Mouse (Mus musculus) gastrocnemius, postnatal 36 days (tissue): Measurements from ENCODE around the gene Leng9. TPM values are rescaled to one million over a fixed set of nuclear protein-coding genes. Genes with fewer than 3 reads are reported as not detected.

ENCODE experiments used
- DNase-seq, 2 experiments: peaks; one replicate each; pipeline ENCODE4 v3.0.0; 2022
- intact Hi-C: fragments of 180-260 bp; cut with DNase I; formaldehyde crosslinking; loops from one replicate; pipeline ENCODE4 v1.15.1; 2025
- total RNA-seq, 2 experiments: library from RNA; stranded (reverse); gene quantifications; 2 replicates each; pipeline ENCODE4 v1.2.3; 2021

The Leng9 gene
- total RNA-seq, 2 experiments from 2014 or later = 2.0 to 2.9 TPM

DNA sequence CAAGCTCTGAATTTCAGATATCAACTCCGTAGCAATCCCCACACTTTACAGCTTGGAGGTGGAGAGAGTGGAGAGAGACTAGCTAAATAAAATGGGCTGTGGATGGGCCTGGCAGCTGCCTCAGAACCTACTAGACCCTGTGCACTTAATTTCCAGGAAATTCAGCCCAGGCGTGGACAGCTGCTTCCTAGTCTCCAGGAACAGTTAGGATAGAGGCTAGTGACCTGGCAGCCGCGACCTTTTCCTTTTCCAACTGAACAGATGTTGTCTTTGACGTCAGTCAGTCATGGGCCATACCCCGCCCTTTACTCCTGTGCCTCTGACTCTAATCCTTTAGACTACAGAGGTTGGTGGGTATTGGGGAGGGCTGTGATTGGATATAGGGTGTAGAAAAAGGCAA lies 21.3 kb downstream of the Leng9 start:
- DNase-seq = peak in 1 of 2 experiments; percentile 52
- intact Hi-C loops = no loop called here

DNA sequence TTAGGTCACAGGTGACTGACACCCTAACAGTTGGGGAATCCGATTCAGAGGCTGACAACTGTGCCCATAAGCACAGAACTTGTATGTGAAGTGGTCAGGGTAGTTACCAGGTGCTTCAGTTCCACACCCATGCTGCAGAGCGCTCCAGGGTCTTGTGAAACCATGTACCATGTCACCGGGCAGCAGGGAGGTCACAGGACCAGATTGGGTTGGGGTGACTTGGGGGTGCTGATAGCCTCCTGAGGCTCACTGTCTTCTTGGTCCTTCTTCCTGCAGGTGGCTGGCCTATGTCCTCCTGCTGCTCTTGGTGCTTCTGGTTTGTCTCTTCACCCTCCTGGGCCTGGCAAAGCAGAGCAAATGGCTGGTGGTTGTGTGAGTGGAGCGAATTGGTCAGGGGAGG lies 22.3 kb downstream of the Leng9 start:
- DNase-seq = no peak
- intact Hi-C loops = no loop called here

DNA sequence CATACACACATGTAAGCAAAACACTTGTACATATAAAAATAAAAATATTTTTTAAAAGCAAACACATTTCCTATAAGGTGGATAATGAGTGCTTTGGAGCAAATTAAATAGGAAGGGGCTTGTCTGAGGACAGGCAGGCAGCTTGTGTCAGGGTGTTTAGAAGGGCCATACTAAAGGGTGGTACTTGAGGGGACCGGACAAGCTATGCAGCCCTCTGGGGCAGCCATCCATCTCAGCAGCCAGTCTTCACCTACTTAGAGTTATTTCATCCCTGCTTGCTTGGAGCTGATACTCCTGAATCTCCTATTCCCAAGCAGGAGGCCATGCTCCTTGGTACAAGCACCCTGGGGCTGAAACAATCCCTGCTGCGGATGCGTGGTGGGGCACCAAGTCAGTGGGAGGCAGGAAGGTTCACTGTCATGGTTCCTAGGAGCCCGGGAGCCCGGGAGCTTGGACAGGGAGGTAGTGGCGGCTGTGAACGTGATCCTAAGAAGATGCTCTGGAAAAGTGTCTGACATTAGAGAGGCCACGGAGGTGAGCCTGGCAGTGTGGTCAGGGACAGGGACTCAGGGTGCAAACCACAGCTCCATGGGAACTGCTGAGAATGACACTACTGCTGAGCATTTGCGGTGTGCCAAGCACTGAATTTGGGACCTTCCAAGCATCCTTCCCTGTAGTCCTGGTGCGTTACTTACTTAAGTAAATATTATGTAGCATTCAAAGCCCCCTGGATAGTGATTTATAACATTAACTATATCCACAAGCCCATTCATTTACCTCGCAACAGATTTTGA lies 23.0 kb downstream of the Leng9 start:
- DNase-seq = no peak
- intact Hi-C loops = no loop called here

DNA sequence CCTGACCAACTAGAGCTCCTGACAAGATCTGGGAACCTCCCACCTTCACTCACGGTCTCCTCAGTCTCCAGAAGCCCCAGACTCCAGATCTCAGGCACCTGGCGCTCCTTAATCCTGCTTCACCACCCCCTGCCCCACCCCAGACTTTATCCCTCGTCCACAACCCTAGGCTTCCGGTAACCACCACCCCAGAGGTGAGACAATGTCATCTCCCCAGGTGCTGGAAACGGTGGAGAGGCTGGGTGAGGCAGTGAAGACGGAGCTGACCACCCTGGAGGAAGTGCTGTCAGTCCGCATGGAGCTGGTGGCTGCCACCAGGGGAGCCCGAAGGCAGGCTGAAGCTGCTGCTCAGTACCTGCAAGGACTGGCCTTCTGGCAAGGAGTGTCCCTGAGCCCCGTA lies 24.9 kb downstream of the Leng9 start:
- DNase-seq = no peak
- intact Hi-C loops = no loop called here

DNA sequence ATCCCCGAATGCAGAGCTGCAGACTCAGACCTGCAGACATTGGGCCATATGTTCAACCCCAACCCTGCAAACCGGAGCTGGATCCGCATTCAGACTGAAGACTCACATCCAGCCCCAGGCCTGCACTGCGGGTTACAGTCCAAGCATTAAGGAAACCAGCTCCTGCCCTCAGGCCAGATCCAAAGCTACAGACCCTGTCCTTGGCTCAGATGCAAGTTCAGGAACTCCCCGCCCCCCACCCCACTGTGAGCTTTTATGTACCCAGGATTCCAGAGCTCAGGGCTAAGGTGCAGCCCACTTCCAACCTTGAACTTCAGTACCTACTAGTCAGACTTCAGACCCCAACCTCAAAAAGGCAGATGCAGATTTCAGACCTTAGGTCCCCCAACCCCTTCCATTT lies 25.3 kb downstream of the Leng9 start:
- intact Hi-C loops = no loop called here
- no peak for DNase-seq

DNA sequence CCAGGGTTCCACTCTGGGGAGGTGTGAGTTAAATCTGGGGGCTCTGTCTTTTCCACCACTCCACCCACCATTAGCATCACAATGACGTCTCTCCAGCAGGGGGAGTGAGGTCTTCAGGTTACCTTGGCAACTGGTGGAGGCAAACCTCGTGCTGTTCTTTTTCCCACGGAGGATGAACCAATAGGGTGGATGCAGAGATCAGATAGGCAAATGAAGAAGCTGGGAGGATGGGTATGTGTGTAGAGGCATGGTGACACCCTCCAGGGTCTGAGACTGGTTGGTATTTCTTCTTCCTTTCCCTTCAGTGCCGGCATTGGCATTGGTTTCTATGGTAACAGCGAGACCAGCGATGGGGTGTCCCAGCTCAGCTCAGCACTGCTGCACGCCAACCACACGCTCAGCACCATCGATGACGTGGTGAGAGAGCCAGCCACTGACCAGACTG lies 25.8 kb downstream of the Leng9 start:
- intact Hi-C loops = no loop called here
- no peak for DNase-seq

DNA sequence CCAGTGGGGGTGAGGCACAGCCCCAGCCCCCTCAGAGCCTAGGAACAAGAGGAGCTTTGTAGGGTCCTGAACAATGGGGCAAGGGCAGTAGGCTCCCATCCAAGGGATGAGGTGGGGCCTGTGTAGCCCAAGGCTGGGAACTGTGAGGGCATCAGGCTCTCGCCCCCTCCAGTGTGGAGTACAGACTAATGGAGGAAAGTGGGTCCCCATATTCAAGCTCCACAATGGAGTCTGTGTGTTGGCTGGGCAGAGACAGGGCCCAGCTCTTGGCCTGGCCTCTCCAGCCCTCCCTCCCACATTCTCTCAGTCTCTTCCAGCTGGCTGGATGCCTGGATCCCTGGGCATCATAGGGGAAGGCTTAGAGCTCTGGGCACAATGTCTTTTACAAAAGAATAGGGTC lies 26.4 kb downstream of the Leng9 start:
- no peak for DNase-seq
- intact Hi-C loops = no loop called here

DNA sequence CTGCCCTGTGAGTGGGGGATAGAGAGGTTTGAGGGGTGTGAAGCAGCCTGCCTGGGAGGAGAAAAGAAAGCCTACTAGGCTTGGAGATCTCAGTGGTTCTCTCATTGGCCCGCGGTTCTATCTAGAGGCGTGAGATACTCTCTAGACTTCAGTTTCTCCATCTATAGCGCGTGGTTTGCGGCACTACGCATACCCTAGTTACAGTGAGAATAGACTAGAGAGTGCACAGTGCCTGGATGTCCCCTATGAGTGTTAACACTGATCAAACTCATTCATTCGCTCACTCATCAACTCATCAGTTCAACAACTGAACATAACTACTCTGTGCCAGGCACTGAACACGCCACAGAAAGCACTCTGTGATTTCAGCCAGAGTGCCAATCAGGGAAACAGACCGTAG lies 27.4 kb downstream of the Leng9 start:
- DNase-seq = no peak
- intact Hi-C loops = no loop called here

DNA sequence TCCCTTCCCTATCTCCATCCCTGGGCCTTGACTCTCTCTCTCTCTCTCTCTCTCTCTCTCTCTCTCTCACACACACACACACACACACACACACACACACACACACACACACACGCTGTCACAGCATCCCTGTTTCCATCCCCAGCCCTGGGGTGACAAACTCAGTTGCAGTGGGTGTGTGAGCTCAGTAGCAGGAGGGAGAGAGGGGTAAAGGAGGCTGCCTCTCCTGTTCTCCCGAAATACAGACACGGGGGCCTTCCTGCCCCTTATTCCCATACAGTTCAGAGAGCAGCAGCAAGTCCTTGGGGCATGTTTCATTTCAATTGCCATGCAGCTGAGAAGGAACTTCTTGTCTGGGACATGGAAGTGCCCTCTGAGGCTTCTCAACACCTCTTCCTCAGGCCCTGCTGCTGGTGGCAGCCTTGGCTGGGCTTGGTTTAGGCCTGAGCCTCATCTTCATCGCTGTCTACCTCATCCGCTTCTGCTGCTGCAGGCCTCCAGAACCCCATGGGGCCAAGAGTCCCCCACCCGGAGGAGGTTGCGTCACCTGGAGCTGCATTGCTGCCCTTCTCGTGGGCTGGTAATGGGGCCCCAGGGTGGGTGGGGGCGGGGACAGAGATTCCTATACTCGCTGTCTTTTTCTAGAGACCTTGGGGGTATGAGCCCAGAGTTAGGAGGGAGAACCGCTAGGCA lies 28.0 kb downstream of the Leng9 start:
- intact Hi-C loops = no loop called here
- no peak for DNase-seq

DNA sequence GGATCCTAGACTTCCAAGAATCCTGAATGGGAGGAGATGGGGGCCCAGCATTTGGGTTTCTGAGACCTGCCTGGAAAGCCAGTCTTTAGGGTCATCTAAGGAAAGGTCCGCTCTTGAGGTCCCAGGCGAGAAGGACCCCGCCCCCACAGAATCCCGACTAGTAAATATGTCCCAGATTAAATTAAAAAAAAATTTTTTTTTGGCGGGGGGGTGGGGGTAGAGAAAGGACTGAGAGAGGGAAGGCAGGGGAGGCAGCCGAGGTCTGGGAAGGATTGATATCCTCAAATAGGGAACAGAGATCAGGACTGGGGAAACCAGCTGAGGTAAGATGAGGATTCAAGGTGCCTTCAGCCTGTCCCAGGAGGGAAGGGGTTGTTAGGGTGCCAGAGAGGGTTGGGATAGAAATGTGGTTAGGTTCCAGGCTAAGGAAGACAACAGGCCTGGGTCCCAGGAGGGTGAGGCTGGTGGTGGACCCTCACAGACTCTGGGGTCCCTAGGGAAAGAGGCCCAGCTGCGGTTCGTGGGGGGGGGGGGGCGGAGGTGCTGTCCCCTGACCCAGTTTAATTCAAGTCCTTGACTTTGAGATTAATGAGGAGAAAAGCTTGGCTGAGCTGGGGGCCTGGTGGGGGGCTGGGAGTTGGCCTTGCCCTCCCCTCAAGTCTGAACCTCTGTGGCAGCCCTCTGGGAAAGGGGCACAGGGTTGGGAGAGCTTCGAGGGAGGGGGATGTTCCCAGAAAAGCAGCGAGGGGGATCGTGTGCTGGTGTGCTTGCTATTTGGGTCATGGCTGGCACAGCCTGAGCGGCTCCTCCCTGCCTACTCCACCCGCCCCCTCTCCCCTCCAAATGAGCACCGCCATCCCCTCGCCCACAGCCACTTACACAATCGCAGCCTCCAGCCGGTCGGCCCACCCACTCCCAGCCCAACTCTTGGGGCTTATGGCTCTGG lies 29.9 kb downstream of the Leng9 start:
- DNase-seq = no peak
- intact Hi-C loops = no loop called here

DNA sequence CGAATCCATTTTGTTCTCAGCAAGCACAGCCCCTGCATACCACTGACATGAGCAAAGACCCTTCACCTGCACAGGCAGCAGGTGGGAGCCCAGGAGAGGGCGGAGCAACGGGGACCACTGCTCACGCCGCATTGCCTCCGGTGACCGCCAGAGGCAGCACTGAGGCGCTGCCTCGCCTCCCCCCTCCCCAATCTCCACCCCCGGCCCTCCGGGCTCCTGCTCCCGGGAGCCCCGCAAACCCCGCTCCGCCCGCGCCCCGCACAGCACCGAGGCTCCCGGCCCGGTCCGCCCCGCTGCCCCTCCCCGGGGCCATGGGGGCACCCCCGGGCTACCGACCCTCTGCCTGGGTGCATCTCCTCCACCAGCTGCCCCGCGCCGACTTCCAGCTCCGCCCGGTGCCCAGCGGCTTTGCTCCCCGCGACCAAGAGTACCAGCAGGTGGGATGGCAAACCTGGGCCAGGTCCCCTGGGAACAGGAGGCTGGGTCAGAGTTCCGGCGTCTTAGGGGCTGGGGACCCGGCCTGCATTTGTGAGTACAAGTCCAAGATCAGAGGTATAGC lies 30.8 kb downstream of the Leng9 start, which contains the start of gene Ttyh1:
Ttyh1 (plus strand) TSS at position 65 of the 559 bp plus-strand sequence.
- intact Hi-C loops = no loop called here
- DNase-seq = no peak

DNA sequence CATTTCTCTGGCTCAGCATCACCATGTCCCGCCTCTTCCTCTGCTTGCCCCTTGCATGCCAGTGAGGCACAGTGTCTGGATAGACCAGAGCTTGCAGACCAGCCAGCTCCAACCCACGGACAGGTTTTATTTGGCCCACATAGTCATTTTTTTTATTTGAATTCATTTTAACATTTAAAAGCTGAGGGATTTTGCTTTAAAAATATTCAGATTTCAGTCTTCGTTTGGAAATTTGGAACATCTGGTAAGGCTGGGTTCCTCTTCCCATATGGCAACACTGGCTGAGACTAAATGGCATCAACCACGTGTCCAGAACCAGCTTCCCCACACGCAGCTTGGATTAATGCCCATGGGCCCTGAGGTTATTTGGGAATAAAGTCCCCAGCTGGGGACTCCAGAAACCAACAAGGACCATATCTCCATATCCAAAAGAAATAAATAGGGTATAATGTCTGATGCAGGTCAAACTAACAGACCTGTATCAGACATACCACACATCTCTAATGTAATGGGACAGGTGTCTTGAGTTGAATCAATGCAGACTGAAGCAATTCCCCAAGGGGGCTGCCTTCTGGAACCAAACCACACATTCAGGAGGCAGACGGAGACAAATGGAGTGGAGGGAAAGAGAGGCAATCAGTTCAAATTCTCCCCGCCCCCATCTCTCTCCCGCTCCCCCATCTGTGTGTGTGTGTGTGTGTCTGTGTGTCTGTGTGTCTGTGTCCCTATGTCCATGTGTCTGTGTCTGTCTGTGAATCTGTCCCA lies 32.9 kb downstream of the Leng9 start:
- no peak for DNase-seq
- intact Hi-C loops = no loop called here

DNA sequence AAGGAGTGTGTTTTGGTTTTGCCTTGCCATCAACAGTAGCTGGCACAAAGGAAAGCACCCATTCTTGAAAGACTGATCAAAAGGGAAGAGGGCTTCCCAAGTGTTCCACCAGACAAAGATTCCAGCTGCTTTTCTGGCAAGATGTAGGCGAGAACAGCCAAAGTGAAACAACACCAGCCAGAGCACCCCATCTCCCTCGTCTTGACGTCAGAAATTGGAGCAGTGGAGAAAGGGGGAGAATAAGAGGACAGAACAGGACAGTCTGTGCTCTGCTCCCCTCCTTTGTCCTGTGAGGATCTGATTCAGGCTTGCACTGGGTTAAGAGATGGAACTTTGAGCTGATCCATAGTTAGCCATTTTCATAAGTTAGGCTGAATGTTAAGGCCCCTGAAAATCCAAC lies 38.4 kb downstream of the Leng9 start:
- no peak for DNase-seq
- intact Hi-C loops = no loop called here

DNA sequence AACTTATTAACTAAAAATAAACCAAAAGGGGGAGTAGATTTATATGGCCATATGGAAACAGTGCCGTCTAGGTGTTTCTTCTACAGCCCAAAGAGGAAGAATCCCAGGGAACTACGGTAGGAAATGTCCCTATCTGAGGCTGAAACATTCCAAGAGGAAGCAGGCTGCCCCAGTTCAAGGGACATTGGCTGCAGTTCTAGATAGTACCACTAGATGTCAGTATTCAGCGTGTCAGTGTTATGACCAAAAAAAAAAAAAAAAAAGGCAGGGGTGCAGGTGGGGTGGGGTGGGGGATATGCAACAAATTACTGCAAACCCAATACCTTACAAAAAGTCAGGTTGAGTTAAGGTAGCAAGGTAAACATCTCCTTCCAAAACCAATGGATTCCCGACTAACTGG lies 46.8 kb downstream of the Leng9 start:
- intact Hi-C loops = loop anchor here (5.0 kb wide), 1 partner anchor 44 kb away; no protein-coding TSS in a partner anchor
- DNase-seq = no peak

DNA sequence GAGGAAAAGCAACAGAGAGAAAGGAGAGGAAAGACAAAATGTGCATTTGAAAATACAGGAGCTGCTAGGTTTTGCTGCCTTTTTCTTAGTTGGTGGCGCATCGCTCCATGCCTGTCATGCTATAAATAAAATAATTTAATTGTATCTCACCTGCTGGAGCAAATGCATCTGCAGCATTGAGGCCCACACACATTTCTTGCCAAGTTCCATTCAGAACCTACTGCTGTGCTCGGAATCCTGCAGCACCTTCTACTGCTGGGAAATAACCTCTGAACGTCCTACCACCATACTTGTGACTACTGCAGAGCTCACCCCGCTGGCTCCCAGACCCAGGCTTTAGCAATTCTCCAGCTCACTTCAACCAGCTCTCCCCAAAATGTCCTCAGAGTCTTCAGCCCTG lies 49.0 kb downstream of the Leng9 start:
- intact Hi-C loops = loop anchor here (5.0 kb wide), 1 partner anchor 46 kb away; no protein-coding TSS in a partner anchor
- no peak for DNase-seq

DNA sequence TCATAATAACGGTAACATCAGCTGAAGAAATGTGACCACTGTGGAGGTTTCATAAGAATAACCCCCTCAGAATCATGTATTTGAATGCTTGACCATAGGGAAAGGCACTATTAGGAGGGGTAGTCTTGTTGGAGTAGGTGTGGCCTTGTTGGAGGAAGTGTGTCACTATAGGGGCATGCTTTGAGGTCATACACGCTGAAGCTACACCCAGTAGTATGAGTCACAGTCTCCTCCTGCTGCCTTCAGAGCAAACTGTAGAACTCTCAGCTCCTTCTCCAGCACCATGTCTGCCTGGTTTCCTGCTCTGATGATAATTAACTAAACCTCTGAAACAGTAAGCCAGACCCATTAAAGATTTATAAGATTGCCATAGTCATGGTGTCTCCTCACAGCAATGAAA lies 51.3 kb downstream of the Leng9 start:
- DNase-seq = no peak
- intact Hi-C loops = no loop called here

DNA sequence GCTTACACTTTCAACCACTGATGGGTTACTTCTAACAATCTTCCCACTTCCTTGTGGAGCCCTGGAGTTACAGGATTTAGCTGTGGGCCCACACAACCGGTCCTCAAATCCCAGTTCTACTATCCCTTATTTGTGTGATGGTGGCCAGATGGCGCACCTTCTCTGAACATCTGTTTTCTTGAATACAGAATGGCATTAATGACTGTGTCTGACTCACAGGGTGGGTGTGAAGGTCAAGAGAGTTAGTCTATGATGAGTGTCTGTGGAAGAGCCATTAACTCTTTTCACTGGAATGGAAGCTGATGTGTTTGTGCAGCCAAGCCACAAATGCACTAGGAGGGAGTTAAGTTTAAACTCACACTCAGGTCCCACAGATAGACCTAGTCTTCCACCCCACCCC lies 51.9 kb downstream of the Leng9 start:
- intact Hi-C loops = no loop called here
- DNase-seq = no peak
